Mouse (Mus musculus): ENCODE results near the gene Ccdc12. TPM values are rescaled to one million over a fixed set of nuclear protein-coding genes. Genes with fewer than 3 reads are reported as not detected.

Gene Ccdc12
- 84.6 and 97.6 TPM in 2 replicates for polyA plus RNA-seq (2014; fragmentation: Nextera tagmentation; extraction: Ambion mirVana)

DNA sequence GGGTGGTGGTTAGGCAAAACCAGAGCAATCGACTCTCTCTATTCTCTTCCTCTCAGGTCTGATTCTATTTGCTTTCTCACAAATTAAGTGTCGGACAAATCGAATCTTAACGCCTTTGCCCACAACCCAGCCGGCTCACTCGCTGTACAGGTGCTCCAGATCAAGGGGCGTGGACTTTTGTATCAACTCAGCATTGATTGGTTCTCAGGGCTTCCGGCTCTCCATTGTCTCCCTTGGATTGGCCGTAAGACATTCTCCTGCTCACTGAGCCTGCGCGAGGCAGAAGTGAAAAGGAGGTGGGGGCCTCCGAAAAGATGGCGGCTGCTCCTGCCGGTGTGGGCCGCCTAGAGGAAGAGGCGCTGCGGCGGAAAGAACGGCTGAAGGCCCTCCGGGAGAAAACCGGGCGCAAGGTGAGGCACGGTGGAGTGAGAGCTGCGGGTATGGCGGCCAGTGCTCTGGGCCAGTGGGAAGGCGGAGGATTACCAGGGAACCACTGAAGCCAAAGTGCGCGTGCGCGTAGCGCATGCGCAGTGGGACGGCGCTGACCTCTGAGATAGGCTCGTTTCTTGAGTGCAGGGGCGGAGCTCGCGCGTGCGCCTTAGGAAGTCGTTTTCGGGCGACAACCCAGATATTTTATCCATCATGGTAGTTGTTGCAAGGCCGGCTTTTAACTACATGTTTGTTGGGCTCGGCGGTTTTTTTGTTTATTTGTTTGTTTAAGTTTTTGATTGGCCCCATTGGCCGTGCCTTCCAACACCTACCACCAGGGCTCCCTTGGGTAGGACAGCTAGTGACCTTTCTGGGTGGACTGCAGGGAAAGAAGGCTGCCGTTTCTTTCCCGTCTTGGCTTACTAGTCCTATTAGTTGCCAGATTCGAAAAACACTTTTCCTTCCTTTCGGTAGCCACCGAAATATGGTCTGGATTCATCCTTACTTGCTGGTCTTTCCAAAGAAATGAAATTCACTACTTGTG lies at the start of gene Ccdc12:
Ccdc12 (plus strand) TSS at position 255 of the 973 bp plus-strand sequence.
- peak within 1 kb of the TSS; percentile 69 for H3K4me2 ChIP-seq (replicated peaks)
- H3K27me3 ChIP-seq (ENCODE audit: control insufficient read depth, insufficient read depth, low read length), result peaks cover 23% of the 10 kb centered on the region
- H3K4me1 ChIP-seq (replicated peaks; ENCODE audit: control insufficient read depth, insufficient read depth, low read length), result peaks cover 34% of the 10 kb centered on the region
- under 1% methylated on average over 52 of the region's 52 CpGs for WGBS
- no peaks in the 10 kb centered on the region for H3K9me3 ChIP-seq (ENCODE audit: control insufficient read depth, low read length)
- peak within 1 kb of the TSS; percentile 97 for H3K27ac ChIP-seq
- peak; percentile 95 for ATAC-seq (ENCODE audit: low FRiP score)
- peak within 1 kb of the TSS; percentile 73 for H3K4me3 ChIP-seq (replicated peaks; ENCODE audit: low read length)
- peak within 1 kb of the TSS; percentile 89 for H3K9ac ChIP-seq
- H3K36me3 ChIP-seq (replicated peaks; ENCODE audit: control insufficient read depth, insufficient read depth), result peaks cover 13% of the 10 kb centered on the region; the same call in 1 of the 2 replicates
- peak; percentile 99 for DNase-seq (ENCODE audit: low spot score)

GRCm38 (mm10) chr9:110611471-110611870 lies 44.8 kb upstream of the Ccdc12 start:
- Histone ChIP-seq H3K9me3 (ENCODE audit: control insufficient read depth, low read length) (no peaks in the 10 kb centered on the region), H3K4me2 (replicated peaks) (no peak overlapping the region), H3K9ac (no peak overlapping the region), H3K36me3 (replicated peaks; ENCODE audit: control insufficient read depth, insufficient read depth) (peaks cover 44% of the 10 kb centered on the region), H3K4me1 (replicated peaks; ENCODE audit: control insufficient read depth, insufficient read depth, low read length) (no peaks in the 10 kb centered on the region), H3K27me3 (ENCODE audit: control insufficient read depth, insufficient read depth, low read length) (no peaks in the 10 kb centered on the region), H3K4me3 (replicated peaks; ENCODE audit: low read length) (no peak overlapping the region), H3K27ac (no peak overlapping the region)
- ATAC-seq (ENCODE audit: low FRiP score) (no peak), DNase-seq (ENCODE audit: low spot score) (no peak)
- whole genome bisulfite sequencing, result 88% methylated on average over 3 of the region's 3 CpGs

GRCm38 (mm10) chr9:110617081-110617480 lies 39.2 kb upstream of the Ccdc12 start:
- 84% methylated on average over 3 of the region's 3 CpGs for WGBS
- peaks cover 66% of the 10 kb centered on the region for H3K36me3 ChIP-seq (replicated peaks; ENCODE audit: control insufficient read depth, insufficient read depth)

DNA sequence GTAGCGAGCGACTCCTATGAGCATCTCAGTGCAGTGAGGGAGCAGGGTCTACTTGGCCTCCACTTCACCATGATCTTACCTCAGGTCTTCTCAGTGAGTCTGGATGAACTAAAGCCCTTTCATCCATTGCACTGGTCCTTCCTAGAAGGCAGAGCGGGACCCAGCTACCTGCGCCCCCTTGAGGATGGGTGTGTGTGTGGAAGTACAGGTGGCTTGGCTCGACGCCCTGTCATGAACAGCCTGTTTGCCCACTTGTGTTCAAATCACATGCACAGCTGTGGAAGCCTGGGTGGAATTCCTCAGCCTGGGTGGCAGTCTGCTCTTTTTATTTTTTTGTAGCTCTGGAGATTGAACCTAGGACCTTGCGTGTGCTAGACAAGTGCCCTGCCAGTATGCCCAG lies 36.1 kb upstream of the Ccdc12 start:
- no peak overlapping the region for H3K27ac ChIP-seq
- DNase-seq (ENCODE audit: low spot score) (no peak), ATAC-seq (ENCODE audit: low FRiP score) (no peak)
- 89% methylated on average over 7 of the region's 7 CpGs for WGBS
- H3K4me2 ChIP-seq (replicated peaks), result no peak overlapping the region
- peaks cover 19% of the 10 kb centered on the region for H3K4me1 ChIP-seq (replicated peaks; ENCODE audit: control insufficient read depth, insufficient read depth, low read length)
- no peak overlapping the region for H3K9ac ChIP-seq
- no peaks in the 10 kb centered on the region for H3K9me3 ChIP-seq (ENCODE audit: control insufficient read depth, low read length)
- no peaks in the 10 kb centered on the region for H3K27me3 ChIP-seq (ENCODE audit: control insufficient read depth, insufficient read depth, low read length)
- peaks cover 58% of the 10 kb centered on the region for H3K36me3 ChIP-seq (replicated peaks; ENCODE audit: control insufficient read depth, insufficient read depth)
- no peak overlapping the region for H3K4me3 ChIP-seq (replicated peaks; ENCODE audit: low read length)

More at GRCm38 (mm10) chr9:110617081-110617480, 39.2 kb upstream of the Ccdc12 start:
- Histone ChIP-seq H3K4me1 (replicated peaks; ENCODE audit: control insufficient read depth, insufficient read depth, low read length) (no peaks in the 10 kb centered on the region), H3K4me3 (replicated peaks; ENCODE audit: low read length) (no peak overlapping the region), H3K9me3 (ENCODE audit: control insufficient read depth, low read length) (no peaks in the 10 kb centered on the region), H3K9ac (no peak overlapping the region), H3K27ac (no peak overlapping the region), H3K4me2 (replicated peaks) (no peak overlapping the region), H3K27me3 (ENCODE audit: control insufficient read depth, insufficient read depth, low read length) (no peaks in the 10 kb centered on the region)
- DNase-seq (ENCODE audit: low spot score), result no peak
- no peak for ATAC-seq (ENCODE audit: low FRiP score)

GRCm38 (mm10) chr9:110620685-110621084 lies 35.6 kb upstream of the Ccdc12 start:
- ATAC-seq (ENCODE audit: low FRiP score), result no peak
- Histone ChIP-seq H3K27ac (no peak overlapping the region), H3K4me2 (replicated peaks) (no peak overlapping the region), H3K9ac (no peak overlapping the region), H3K4me3 (replicated peaks; ENCODE audit: low read length) (no peak overlapping the region), H3K4me1 (replicated peaks; ENCODE audit: control insufficient read depth, insufficient read depth, low read length) (peaks cover 24% of the 10 kb centered on the region), H3K9me3 (ENCODE audit: control insufficient read depth, low read length) (no peaks in the 10 kb centered on the region), H3K27me3 (ENCODE audit: control insufficient read depth, insufficient read depth, low read length) (no peaks in the 10 kb centered on the region), H3K36me3 (replicated peaks; ENCODE audit: control insufficient read depth, insufficient read depth) (peaks cover 53% of the 10 kb centered on the region)
- no peak for DNase-seq (ENCODE audit: low spot score)
- 96% methylated on average over 7 of the region's 7 CpGs for WGBS

DNA sequence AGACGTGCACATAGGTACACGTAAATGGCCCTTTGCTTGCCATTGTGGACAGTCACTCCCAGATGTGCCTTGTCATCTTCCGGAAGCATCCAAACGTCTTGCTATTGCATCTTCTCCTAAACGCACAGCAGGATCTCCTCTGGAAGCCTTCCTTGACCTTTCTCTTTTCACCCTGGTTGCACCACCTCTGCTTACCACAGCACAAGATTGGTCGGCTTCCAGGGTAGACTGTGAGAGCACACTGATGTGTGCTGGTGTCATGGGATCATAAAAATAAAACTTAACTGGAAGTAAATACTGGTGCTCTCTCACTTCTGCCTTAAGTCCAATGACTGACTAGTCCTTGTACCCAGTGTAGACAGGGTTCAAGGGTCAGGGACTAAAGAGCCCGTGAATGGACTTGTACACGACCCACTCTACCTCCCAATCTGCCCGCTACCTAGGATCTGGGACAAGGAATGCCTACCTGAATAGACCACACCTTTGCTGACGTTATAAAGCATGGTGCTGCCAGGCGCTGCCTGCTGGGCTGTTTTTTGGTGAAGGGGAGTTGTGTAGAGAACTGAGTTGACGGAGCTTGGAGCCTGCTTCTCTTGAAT lies 33.6 kb upstream of the Ccdc12 start:
- no peak for ATAC-seq (ENCODE audit: low FRiP score)
- 0 out of 2 replicates have a peak overlapping the region, but pooled peaks have one; percentile 73 for H3K9ac ChIP-seq
- WGBS, result 91% methylated on average over 12 of the region's 12 CpGs

DNA sequence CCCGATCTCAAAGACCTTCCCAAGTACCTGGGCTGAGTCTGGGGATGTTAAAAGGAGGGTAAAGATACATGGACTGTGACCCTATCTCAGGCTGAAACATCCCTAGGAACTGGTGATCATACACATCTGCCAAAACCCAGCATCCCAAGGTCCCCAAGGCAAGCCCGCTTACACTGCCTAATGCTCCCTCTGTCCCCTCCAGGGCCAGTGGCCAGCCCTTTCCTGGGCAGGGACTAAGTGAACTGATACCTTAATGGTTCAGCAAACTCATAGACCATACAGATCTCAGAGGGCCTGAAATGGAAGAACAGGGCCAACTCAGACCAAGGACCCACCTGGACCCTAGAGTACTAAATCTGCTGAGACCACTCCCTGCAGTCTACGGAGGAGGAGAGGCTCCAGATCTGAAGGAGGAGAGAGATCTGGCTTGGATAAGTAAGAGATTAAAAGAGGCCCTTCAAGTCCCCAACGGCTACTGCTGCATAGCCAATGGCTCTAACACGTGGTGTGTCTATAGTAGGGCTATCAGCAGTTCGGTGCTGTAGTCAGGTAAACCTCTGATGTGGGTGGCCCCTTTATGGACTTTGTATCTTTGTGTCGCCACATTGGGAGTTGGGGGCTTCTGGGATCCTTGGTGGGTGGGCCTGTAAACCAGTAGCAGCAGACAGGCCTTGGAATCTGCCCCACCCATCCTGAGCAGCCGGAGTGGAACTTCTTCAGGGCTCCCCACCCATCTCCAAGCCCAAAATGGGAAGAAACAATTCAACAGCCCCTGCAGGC lies 32.7 kb upstream of the Ccdc12 start:
- H3K27ac ChIP-seq, result peak overlapping the region; percentile 84
- peaks cover 32% of the 10 kb centered on the region for H3K36me3 ChIP-seq (replicated peaks; ENCODE audit: control insufficient read depth, insufficient read depth)
- no peak for ATAC-seq (ENCODE audit: low FRiP score)
- DNase-seq (ENCODE audit: low spot score), result no peak
- H3K4me2 ChIP-seq (replicated peaks), result peak overlapping the region; percentile 94
- 50% methylated on average over 8 of the region's 8 CpGs for WGBS
- peak overlapping the region; percentile 73 for H3K9ac ChIP-seq
- H3K4me3 ChIP-seq (replicated peaks; ENCODE audit: low read length), result peak overlapping the region; percentile 42
- peaks cover 24% of the 10 kb centered on the region for H3K4me1 ChIP-seq (replicated peaks; ENCODE audit: control insufficient read depth, insufficient read depth, low read length)
- H3K9me3 ChIP-seq (ENCODE audit: control insufficient read depth, low read length), result no peaks in the 10 kb centered on the region
- H3K27me3 ChIP-seq (ENCODE audit: control insufficient read depth, insufficient read depth, low read length), result no peaks in the 10 kb centered on the region

More for the DNA sequence above, 33.6 kb upstream of the Ccdc12 start:
- Histone ChIP-seq H3K9me3 (ENCODE audit: control insufficient read depth, low read length) (no peaks in the 10 kb centered on the region), H3K36me3 (replicated peaks; ENCODE audit: control insufficient read depth, insufficient read depth) (peaks cover 41% of the 10 kb centered on the region), H3K4me2 (replicated peaks) (no peak overlapping the region; the same call in 1 of the 2 replicates), H3K4me1 (replicated peaks; ENCODE audit: control insufficient read depth, insufficient read depth, low read length) (peaks cover 24% of the 10 kb centered on the region), H3K27me3 (ENCODE audit: control insufficient read depth, insufficient read depth, low read length) (no peaks in the 10 kb centered on the region), H3K27ac (no peak overlapping the region), H3K4me3 (replicated peaks; ENCODE audit: low read length) (no peak overlapping the region)
- no peak for DNase-seq (ENCODE audit: low spot score)

- peak; percentile 88 for DNase-seq (ENCODE audit: low spot score)
- no peaks in the 10 kb centered on the region for H3K9me3 ChIP-seq (ENCODE audit: control insufficient read depth, low read length)
- 1% methylated on average over 41 of the region's 41 CpGs for WGBS
- peaks cover 23% of the 10 kb centered on the region for H3K36me3 ChIP-seq (replicated peaks; ENCODE audit: control insufficient read depth, insufficient read depth)
- H3K27me3 ChIP-seq (ENCODE audit: control insufficient read depth, insufficient read depth, low read length), result no peaks in the 10 kb centered on the region
- H3K27ac ChIP-seq, result peak within 1 kb of the TSS; percentile 84
- H3K4me2 ChIP-seq (replicated peaks), result peak within 1 kb of the TSS; percentile 94
- H3K4me3 ChIP-seq (replicated peaks; ENCODE audit: low read length), result peak within 1 kb of the TSS; percentile 42
- peaks cover 24% of the 10 kb centered on the region for H3K4me1 ChIP-seq (replicated peaks; ENCODE audit: control insufficient read depth, insufficient read depth, low read length)
- peak within 1 kb of the TSS; percentile 73 for H3K9ac ChIP-seq
- ATAC-seq (ENCODE audit: low FRiP score), result peak; percentile 93
Measured at GRCm38 (mm10) chr9:110624361-110625166, 31.7 kb upstream of the Ccdc12 start, which contains the start of gene Nradd. Gene Nradd, minus strand, starts transcription at chr9:110624452.

All from hindbrain, embryonic 14.5 days (tissue).